Mouse (Mus musculus) lung, embryonic 14.5 days (tissue): ENCODE measurements around the gene Tmem174. TPM values are rescaled to one million over a fixed set of nuclear protein-coding genes. Genes with fewer than 3 reads are reported as not detected.

Source experiments
- ATAC-seq: fragments of 200-750 bp; cut with Nextera tagmentation; 2 replicates; pipeline ENCODE4 v1.8.0; 2017; ENCODE audit warnings: mild to moderate bottlenecking, moderate TSS enrichment, moderate library complexity; ENCODE audit not compliant: insufficient read depth
- DNase-seq: peaks from one replicate; pipeline ENCODE4 v3.0.0-alpha.2; 2015
- H3K27ac ChIP-seq: fragments of 300-500 bp; sonication (generic); 2 replicates; pipeline ENCODE4 v1.5.1; 2014; ENCODE audit warnings: low read depth, mild to moderate bottlenecking, moderate library complexity
- H3K27me3 ChIP-seq: fragments of 300-500 bp; sonication (generic); 2 replicates; pipeline ENCODE4 v1.6.1; 2014; ENCODE audit warnings: low read length, control low read depth; ENCODE audit not compliant: insufficient read depth
- H3K36me3 ChIP-seq: fragments of 300-500 bp; sonication (generic); 2 replicates; pipeline ENCODE4 v1.6.1; 2014; ENCODE audit warnings: control low read depth; ENCODE audit not compliant: insufficient read depth
- H3K4me1 ChIP-seq: fragments of 300-500 bp; sonication (generic); 2 replicates; pipeline ENCODE4 v1.6.1; 2014; ENCODE audit warnings: antibody characterized with exemption, control low read depth; ENCODE audit not compliant: insufficient read depth
- H3K4me2 ChIP-seq: fragments of 300-500 bp; sonication (generic); 2 replicates; pipeline ENCODE4 v1.6.1; 2014; ENCODE audit warnings: mild to moderate bottlenecking
- H3K4me3 ChIP-seq: fragments of 300-500 bp; sonication (generic); 2 replicates; pipeline ENCODE4 v1.5.1; 2014; ENCODE audit warnings: low read depth, low read length
- H3K9ac ChIP-seq: fragments of 300-500 bp; sonication (generic); 2 replicates; pipeline ENCODE4 v1.6.1; 2014
- H3K9me3 ChIP-seq: fragments of 300-500 bp; sonication (generic); 2 replicates; pipeline ENCODE4 v1.6.1; 2016; ENCODE audit warnings: low read depth, low read length, control low read depth
- CTCF ChIP-seq: IDR thresholded peaks from 2 replicates; pipeline ENCODE4 v1.5.1; 2016; ENCODE audit warnings: antibody characterized with exemption, low read depth
- WGBS: fragments of 180-500 bp; shearing (Covaris S2); extraction: QIAGEN DNeasy Blood & Tissue Kit; methylation state at CpG from one replicate; pipeline ENCODE4 v1.1.7; 2014; 5-methylcytosine and 5-hydroxymethylcytosine counted together
- polyA plus RNA-seq: library from polyadenylated mRNA; unstranded; fragments of >200 nt; fragmentation: Nextera tagmentation; extraction: Ambion mirVana; gene quantifications from 2 replicates; pipeline ENCODE4 v1.2.1, GENCODE M21; 2014

The Tmem174 gene
- polyA plus RNA-seq, 1 experiment from 2014 or later = 0.08 TPM

GRCm38 (mm10) chr13:98632306-98632942, 4.8 kb downstream of the Tmem174 start:
- no peak overlapping the region for H3K9ac ChIP-seq
- DNase-seq (no peak), ATAC-seq (no peak)
- 63% methylated on average over 9 of the region's 9 CpGs for WGBS
- no peak for TF ChIP-seq CTCF
- H3K27me3 ChIP-seq = no peaks in the 10 kb centered on the region
- no peaks in the 10 kb centered on the region for H3K9me3 ChIP-seq
- no peaks in the 10 kb centered on the region for H3K36me3 ChIP-seq
- H3K4me2 ChIP-seq = no peak overlapping the region
- H3K4me3 ChIP-seq = no peak overlapping the region
- H3K4me1 ChIP-seq = no peaks in the 10 kb centered on the region
- no peak overlapping the region for H3K27ac ChIP-seq

- Histone ChIP-seq H3K9me3 (no peaks in the 10 kb centered on the region), H3K4me3 (no peak overlapping the region), H3K4me2 (no peak overlapping the region), H3K9ac (no peak overlapping the region), H3K27me3 (no peaks in the 10 kb centered on the region), H3K36me3 (no peaks in the 10 kb centered on the region), H3K27ac (no peak overlapping the region; the same call in 1 of the 2 replicates), H3K4me1 (no peaks in the 10 kb centered on the region)
- no peak for DNase-seq
- WGBS = 36% methylated on average over 20 of the region's 20 CpGs
- ATAC-seq = peak; percentile 36; the same call in 1 of the 2 replicates
- no peak for TF ChIP-seq CTCF
Observed at GRCm38 (mm10) chr13:98631105-98631838, 5.9 kb downstream of the Tmem174 start.

- no peaks in the 10 kb centered on the region for H3K27me3 ChIP-seq
- 36% methylated on average over 20 of the region's 20 CpGs for WGBS
- H3K27ac ChIP-seq = no peak overlapping the region
- peak overlapping the region; percentile 39; the same call in 1 of the 2 replicates for H3K4me2 ChIP-seq
- no peak overlapping the region for H3K4me3 ChIP-seq
- ATAC-seq (no peak), DNase-seq (peak; percentile 53)
- no peaks in the 10 kb centered on the region for H3K36me3 ChIP-seq
- H3K9me3 ChIP-seq = no peaks in the 10 kb centered on the region
- no peak for TF ChIP-seq CTCF
- no peak overlapping the region for H3K9ac ChIP-seq
- H3K4me1 ChIP-seq = no peaks in the 10 kb centered on the region
Observed at GRCm38 (mm10) chr13:98626736-98627135, 10.5 kb downstream of the Tmem174 start.

- H3K4me2 ChIP-seq = no peak overlapping the region
- H3K4me3 ChIP-seq = no peak overlapping the region
- DNase-seq (no peak), ATAC-seq (no peak)
- 80% methylated on average over 10 of the region's 10 CpGs for WGBS
- no peaks in the 10 kb centered on the region for H3K4me1 ChIP-seq
- H3K9ac ChIP-seq = no peak overlapping the region
- no peak for TF ChIP-seq CTCF
- H3K27me3 ChIP-seq = no peaks in the 10 kb centered on the region
- H3K9me3 ChIP-seq = no peaks in the 10 kb centered on the region
- H3K36me3 ChIP-seq = no peaks in the 10 kb centered on the region
- no peak overlapping the region for H3K27ac ChIP-seq
Observed at GRCm38 (mm10) chr13:98624506-98624905, 12.7 kb downstream of the Tmem174 start.

- Histone ChIP-seq H3K9me3 (no peaks in the 10 kb centered on the region), H3K27me3 (no peaks in the 10 kb centered on the region), H3K4me1 (no peaks in the 10 kb centered on the region), H3K27ac (peak overlapping the region; percentile 58; the same call in 1 of the 2 replicates), H3K9ac (no peak overlapping the region), H3K4me3 (no peak overlapping the region), H3K36me3 (no peaks in the 10 kb centered on the region), H3K4me2 (no peak overlapping the region)
- WGBS = 30% methylated on average over 8 of the region's 8 CpGs
- DNase-seq = peak; percentile 42
- ATAC-seq = peak; percentile 49; the same call in 1 of the 2 replicates
- TF ChIP-seq CTCF = no peak
Observed at GRCm38 (mm10) chr13:98622881-98623549, 14.2 kb downstream of the Tmem174 start.

GRCm38 (mm10) chr13:98617429-98618067, 19.7 kb downstream of the Tmem174 start:
- no peak overlapping the region for H3K4me3 ChIP-seq
- no peak overlapping the region for H3K27ac ChIP-seq
- 57% methylated on average over 17 of the region's 17 CpGs for WGBS
- no peak overlapping the region for H3K9ac ChIP-seq
- TF ChIP-seq CTCF = no peak
- H3K36me3 ChIP-seq = no peaks in the 10 kb centered on the region
- no peak for DNase-seq
- no peak for ATAC-seq
- no peaks in the 10 kb centered on the region for H3K4me1 ChIP-seq
- no peak overlapping the region for H3K4me2 ChIP-seq
- no peaks in the 10 kb centered on the region; the same call in none of the 2 replicates for H3K9me3 ChIP-seq
- H3K27me3 ChIP-seq = no peaks in the 10 kb centered on the region; the same call in 1 of the 2 replicates
